Mouse (Mus musculus) hindbrain, embryonic 14.5 days (tissue): ENCODE data around the gene Cdkn2c. TPM values are rescaled to one million over a fixed set of nuclear protein-coding genes. Genes with fewer than 3 reads are reported as not detected.
"Not testable (repeated sequence)": the region's sequence is repeated elsewhere in the genome, so short reads cannot be mapped to it uniquely, and the experiment has no call there.

Experiments
- ATAC-seq: fragments of 200-750 bp; cut with Nextera tagmentation; 2 replicates; pipeline ENCODE4 v1.8.0; 2017; ENCODE audit warnings: moderate number of reproducible peaks, mild to moderate bottlenecking, moderate TSS enrichment, moderate library complexity; ENCODE audit not compliant: low FRiP score
- DNase-seq: peaks from one replicate; pipeline ENCODE4 v3.0.0-alpha.2; 2015; ENCODE audit warnings: low spot score
- H3K27ac ChIP-seq: fragments of 300-500 bp; sonication (generic); 2 replicates; pipeline ENCODE4 v1.5.1; 2014; ENCODE audit warnings: mild to moderate bottlenecking, moderate library complexity
- H3K27me3 ChIP-seq: fragments of 300-500 bp; sonication (generic); 2 replicates; pipeline ENCODE4 v1.6.1; 2014; ENCODE audit warnings: mild to moderate bottlenecking, low read length, mixed read lengths; ENCODE audit not compliant: control insufficient read depth, insufficient read depth
- H3K36me3 ChIP-seq: fragments of 300-500 bp; sonication (generic); replicated peaks from 2 replicates; pipeline ENCODE4 v1.6.1; 2014; ENCODE audit not compliant: control insufficient read depth, insufficient read depth
- H3K4me1 ChIP-seq: fragments of 300-500 bp; sonication (generic); replicated peaks from 2 replicates; pipeline ENCODE4 v1.6.1; 2014; ENCODE audit warnings: antibody characterized with exemption, low read length, mixed read lengths; ENCODE audit not compliant: control insufficient read depth, insufficient read depth
- H3K4me2 ChIP-seq: fragments of 300-500 bp; sonication (generic); replicated peaks from 2 replicates; pipeline ENCODE4 v1.6.1; 2014; ENCODE audit warnings: mild to moderate bottlenecking, moderate library complexity
- H3K4me3 ChIP-seq: fragments of 300-500 bp; sonication (generic); replicated peaks from 2 replicates; pipeline ENCODE4 v1.5.1; 2014; ENCODE audit warnings: mild to moderate bottlenecking, low read length
- H3K9ac ChIP-seq: fragments of 300-500 bp; sonication (generic); 2 replicates; pipeline ENCODE4 v1.6.1; 2014
- H3K9me3 ChIP-seq: fragments of 300-500 bp; sonication (generic); 2 replicates; pipeline ENCODE4 v1.6.1; 2016; ENCODE audit warnings: low read length; ENCODE audit not compliant: control insufficient read depth
- WGBS: fragments of 180-500 bp; shearing (Covaris S2); extraction: QIAGEN DNeasy Blood & Tissue Kit; methylation state at CpG from one replicate; pipeline ENCODE4 v1.1.7; 2014; 5-methylcytosine and 5-hydroxymethylcytosine counted together
- polyA plus RNA-seq: library from polyadenylated mRNA; unstranded; fragments of >200 nt; fragmentation: Nextera tagmentation; extraction: Ambion mirVana; gene quantifications from 2 replicates; pipeline ENCODE4 v1.2.1, GENCODE M21; 2014

The Cdkn2c gene
- polyA plus RNA-seq = 2.8 and 3.7 TPM in 2 replicates

GRCm38 (mm10) chr4:109666461-109667269 is at the start of gene Cdkn2c:
Cdkn2c (minus strand) TSS chr4:109667189.
- Histone ChIP-seq H3K4me2 (peak within 1 kb of the TSS; percentile 71), H3K4me3 (peak within 1 kb of the TSS; percentile 48), H3K9me3 (no peaks in the 10 kb centered on the region), H3K27ac (peak within 1 kb of the TSS; percentile 71), H3K9ac (peak within 1 kb of the TSS; percentile 66), H3K27me3 (peaks cover 47% of the 10 kb centered on the region), H3K36me3 (no peaks in the 10 kb centered on the region), H3K4me1 (peaks cover 21% of the 10 kb centered on the region; the same call in 1 of the 2 replicates)
- ATAC-seq (peak; percentile 91), DNase-seq (peak; percentile 74)
- WGBS = under 1% methylated on average over 63 of the region's 64 CpGs

- H3K27me3 ChIP-seq = no peaks in the 10 kb centered on the region
- 94% methylated on average over 2 of the region's 2 CpGs for WGBS
These were observed 38.4 kb upstream of the Cdkn2c start for GRCm38 (mm10) chr4:109705349-109705748.

DNA sequence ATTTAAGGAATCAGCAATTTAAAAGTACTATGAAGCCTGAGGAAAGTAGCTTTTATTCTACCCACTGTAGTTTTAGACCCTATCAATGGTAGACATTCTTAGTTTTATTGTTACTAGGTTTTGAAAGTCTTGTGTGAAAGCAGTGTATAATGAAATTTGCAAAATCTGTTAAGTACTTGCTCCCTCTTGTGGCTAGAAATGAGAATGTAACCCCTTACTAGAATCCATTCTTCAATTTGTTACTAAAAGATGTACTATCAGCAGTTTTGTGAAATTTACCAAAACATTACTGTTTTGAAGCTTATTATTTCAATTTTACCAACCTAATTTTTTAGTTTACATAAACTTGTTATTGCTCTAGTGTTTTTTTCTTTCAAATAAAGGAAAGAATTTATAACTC is 36.6 kb upstream of the Cdkn2c start:
- Histone ChIP-seq H3K9me3 (no peaks in the 10 kb centered on the region), H3K4me2 (no peak overlapping the region), H3K27me3 (no peaks in the 10 kb centered on the region), H3K27ac (no peak overlapping the region), H3K4me3 (no peak overlapping the region), H3K4me1 (no peaks in the 10 kb centered on the region), H3K9ac (no peak overlapping the region), H3K36me3 (no peaks in the 10 kb centered on the region)
- ATAC-seq (no peak), DNase-seq (peak; percentile 78)

More at GRCm38 (mm10) chr4:109705349-109705748, 38.4 kb upstream of the Cdkn2c start:
- no peak overlapping the region for H3K9ac ChIP-seq
- no peaks in the 10 kb centered on the region for H3K36me3 ChIP-seq
- H3K4me3 ChIP-seq = no peak overlapping the region
- H3K27ac ChIP-seq = no peak overlapping the region
- no peak for DNase-seq
- H3K9me3 ChIP-seq = no peaks in the 10 kb centered on the region
- no peak for ATAC-seq
- H3K4me1 ChIP-seq = no peaks in the 10 kb centered on the region
- H3K4me2 ChIP-seq = no peak overlapping the region

GRCm38 (mm10) chr4:109700727-109701126 is 33.7 kb upstream of the Cdkn2c start:
- not testable (repeated sequence) for H3K4me1 ChIP-seq, H3K9ac ChIP-seq, H3K27me3 ChIP-seq, H3K27ac ChIP-seq, H3K9me3 ChIP-seq, H3K36me3 ChIP-seq, DNase-seq, H3K4me2 ChIP-seq, ATAC-seq, H3K4me3 ChIP-seq
- 89% methylated on average over 3 of the region's 3 CpGs for WGBS

DNA sequence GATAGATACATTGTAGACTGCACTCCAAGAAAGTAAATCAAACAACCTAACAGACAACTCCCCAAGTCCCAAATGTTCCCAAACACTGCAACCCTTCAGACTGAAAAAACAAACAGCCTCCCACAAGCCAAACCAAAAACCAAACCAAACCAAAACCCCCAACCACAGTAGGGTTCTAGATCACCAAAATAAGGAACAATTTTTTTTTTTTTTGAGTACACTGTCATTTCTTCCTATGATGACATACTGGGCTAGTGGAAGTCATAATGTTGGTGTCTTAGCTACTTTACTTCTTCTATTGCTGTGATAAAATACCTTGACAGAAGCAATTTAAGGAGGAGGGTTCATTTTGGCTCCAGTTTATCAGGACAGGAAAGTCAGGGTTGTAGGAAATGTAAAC is 25.7 kb upstream of the Cdkn2c start:
- no peaks in the 10 kb centered on the region for H3K36me3 ChIP-seq
- no peak for ATAC-seq
- H3K27me3 ChIP-seq = no peaks in the 10 kb centered on the region
- no peak overlapping the region for H3K27ac ChIP-seq
- no peak overlapping the region for H3K4me3 ChIP-seq
- H3K9me3 ChIP-seq = peaks cover 5% of the 10 kb centered on the region; the same call in 1 of the 2 replicates
- no peak overlapping the region for H3K9ac ChIP-seq
- H3K4me2 ChIP-seq = no peak overlapping the region
- no peak for DNase-seq
- H3K4me1 ChIP-seq = no peaks in the 10 kb centered on the region

GRCm38 (mm10) chr4:109683561-109683960 is 16.6 kb upstream of the Cdkn2c start:
- Histone ChIP-seq H3K27ac (no peak overlapping the region), H3K4me1 (no peaks in the 10 kb centered on the region), H3K9me3 (no peaks in the 10 kb centered on the region), H3K4me2 (no peak overlapping the region), H3K9ac (no peak overlapping the region), H3K27me3 (no peaks in the 10 kb centered on the region), H3K4me3 (no peak overlapping the region), H3K36me3 (peaks cover 5% of the 10 kb centered on the region; the same call in 1 of the 2 replicates)
- WGBS = 74% methylated on average over 2 of the region's 2 CpGs
- ATAC-seq (no peak), DNase-seq (no peak)

GRCm38 (mm10) chr4:109677221-109677620 is 10.2 kb upstream of the Cdkn2c start:
- H3K9me3 ChIP-seq = no peaks in the 10 kb centered on the region
- whole genome bisulfite sequencing = 0% methylated on average over 3 of the region's 3 CpGs
- peak overlapping the region; percentile 68 for H3K4me2 ChIP-seq
- H3K27me3 ChIP-seq = no peaks in the 10 kb centered on the region
- peaks cover 9% of the 10 kb centered on the region for H3K4me1 ChIP-seq
- H3K27ac ChIP-seq = peak overlapping the region; percentile 97
- peak overlapping the region; percentile 92 for H3K4me3 ChIP-seq
- DNase-seq = no peak
- peak; percentile 10; the same call in 1 of the 2 replicates for ATAC-seq
- H3K9ac ChIP-seq = peak overlapping the region; percentile 93
- no peaks in the 10 kb centered on the region for H3K36me3 ChIP-seq

GRCm38 (mm10) chr4:109676218-109677215 is 9.5 kb upstream of the Cdkn2c start, which contains the start of gene Faf1:
Faf1 (plus strand) TSS chr4:109676588.
- H3K4me3 ChIP-seq = peak within 1 kb of the TSS; percentile 92
- peak within 1 kb of the TSS; percentile 68 for H3K4me2 ChIP-seq
- DNase-seq = peak; percentile 97
- H3K9me3 ChIP-seq = no peaks in the 10 kb centered on the region
- peak within 1 kb of the TSS; percentile 93 for H3K9ac ChIP-seq
- no peaks in the 10 kb centered on the region for H3K27me3 ChIP-seq
- peak within 1 kb of the TSS; percentile 97 for H3K27ac ChIP-seq
- ATAC-seq = peak; percentile 98
- under 1% methylated on average over 85 of the region's 107 CpGs for WGBS
- no peaks in the 10 kb centered on the region for H3K36me3 ChIP-seq
- H3K4me1 ChIP-seq = peaks cover 9% of the 10 kb centered on the region

GRCm38 (mm10) chr4:109674097-109674496 is 7.1 kb upstream of the Cdkn2c start:
- no peak overlapping the region for H3K9ac ChIP-seq
- H3K27me3 ChIP-seq = no peaks in the 10 kb centered on the region
- 85% methylated on average over 2 of the region's 2 CpGs for WGBS
- no peaks in the 10 kb centered on the region for H3K36me3 ChIP-seq
- DNase-seq = no peak
- H3K4me3 ChIP-seq = no peak overlapping the region
- H3K4me1 ChIP-seq = peaks cover 9% of the 10 kb centered on the region
- ATAC-seq = no peak
- H3K4me2 ChIP-seq = no peak overlapping the region
- no peaks in the 10 kb centered on the region for H3K9me3 ChIP-seq
- no peak overlapping the region for H3K27ac ChIP-seq
